Mouse (Mus musculus): ENCODE data around the gene Dbp. TPM values are rescaled to one million over a fixed set of nuclear protein-coding genes. Genes with fewer than 3 reads are reported as not detected.
A peak's percentile ranks its signal among the peaks of the same experiment; 100 is the strongest.

The Dbp gene
- total and polyA plus RNA-seq, 2 experiments, result 17.0 to 110 TPM

DNA sequence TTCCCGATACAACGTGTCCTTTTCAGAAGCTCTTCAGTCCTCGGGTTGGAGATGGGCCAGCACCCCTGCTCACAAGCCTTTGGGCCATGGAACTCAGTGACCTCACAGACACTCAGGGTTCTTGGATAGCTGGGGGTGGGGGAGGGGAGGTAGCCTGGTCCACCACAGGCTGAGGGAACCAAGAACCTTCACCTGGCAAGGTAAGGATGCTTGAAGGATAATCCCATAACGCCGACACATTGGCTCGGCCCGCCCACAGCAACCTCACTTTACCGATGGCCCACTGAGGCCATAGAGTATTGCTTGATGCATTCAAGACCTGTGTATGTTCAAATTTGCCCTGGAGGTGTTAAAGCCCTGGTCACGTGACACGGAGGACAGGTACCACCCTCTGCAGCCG, 20.8 kb downstream of the Dbp start, which contains the start of gene Spaca4:
Gene Spaca4 (minus strand): TSS at position 101 of the 400 bp plus-strand sequence.
- H3K27ac ChIP-seq (replicated peaks; ENCODE audit: insufficient read depth, low read depth, low read length), result no peak within 1 kb of the TSS
- no peak for DNase-seq (ENCODE audit: extremely low read depth, low read depth, low spot score)
- no peaks in the 10 kb centered on the region for H3K27me3 ChIP-seq (ENCODE audit: control insufficient read depth, insufficient read depth, low read length)
- TF ChIP-seq CTCF (IDR thresholded peaks at IDR 0.05; ENCODE audit: low read depth, low read length) (no peak), POLR2A (IDR thresholded peaks at IDR 0.05; ENCODE audit: extremely low read depth, insufficient read depth, low read length) (no peak)
- H3K9ac ChIP-seq (ENCODE audit: low read depth, low read length), result no peak within 1 kb of the TSS
- no peaks in the 10 kb centered on the region for H3K79me2 ChIP-seq (ENCODE audit: control insufficient read depth, insufficient read depth, low read length)
- H3K4me1 ChIP-seq (ENCODE audit: control insufficient read depth, insufficient read depth, low read length), result 0 out of 2 replicates have a peak, but pooled peaks cover 3% of the 10 kb centered on the region
- no peak within 1 kb of the TSS for H3K4me3 ChIP-seq (ENCODE audit: insufficient read depth, low read depth, low read length)
- H3K36me3 ChIP-seq (ENCODE audit: control insufficient read depth, insufficient read depth, low read length), result no peaks in the 10 kb centered on the region
- WGBS, result 93% methylated on average over 11 of the region's 11 CpGs

DNA sequence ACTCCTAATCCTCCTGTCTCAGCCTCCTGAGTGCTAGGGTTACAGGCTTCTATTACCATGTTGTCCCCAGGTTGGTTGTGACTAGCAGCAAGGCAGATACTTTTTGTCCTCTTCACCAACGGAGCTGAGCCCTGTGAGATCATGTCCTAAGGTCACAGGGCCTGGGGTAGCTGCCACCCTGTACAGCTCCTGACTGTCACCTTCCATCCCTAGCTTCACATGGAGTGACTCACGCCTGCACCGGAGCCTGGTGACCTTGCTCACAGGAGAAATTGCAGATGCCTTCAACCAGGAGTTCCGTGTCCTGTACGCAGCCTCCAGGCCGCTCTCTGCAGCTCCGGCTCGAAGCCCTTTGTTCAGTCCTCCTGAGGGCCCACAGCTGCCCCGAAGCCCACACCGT, 21.5 kb downstream of the Dbp start:
- Histone ChIP-seq H3K9ac (ENCODE audit: low read depth, low read length) (no peak overlapping the region), H3K27me3 (ENCODE audit: control insufficient read depth, insufficient read depth, low read length) (no peaks in the 10 kb centered on the region), H3K36me3 (ENCODE audit: control insufficient read depth, insufficient read depth, low read length) (no peaks in the 10 kb centered on the region), H3K4me1 (ENCODE audit: control insufficient read depth, insufficient read depth, low read length) (no peaks in the 10 kb centered on the region), H3K27ac (replicated peaks; ENCODE audit: insufficient read depth, low read depth, low read length) (no peak overlapping the region), H3K4me3 (ENCODE audit: insufficient read depth, low read depth, low read length) (no peak overlapping the region), H3K79me2 (ENCODE audit: control insufficient read depth, insufficient read depth, low read length) (no peaks in the 10 kb centered on the region)
- no peak for TF ChIP-seq POLR2A (IDR thresholded peaks at IDR 0.05; ENCODE audit: extremely low read depth, insufficient read depth, low read length)
- no peak for TF ChIP-seq CTCF (IDR thresholded peaks at IDR 0.05; ENCODE audit: low read depth, low read length)
- no peak for DNase-seq (ENCODE audit: extremely low read depth, low read depth, low spot score)
- WGBS, result 89% methylated on average over 10 of the region's 10 CpGs

DNA sequence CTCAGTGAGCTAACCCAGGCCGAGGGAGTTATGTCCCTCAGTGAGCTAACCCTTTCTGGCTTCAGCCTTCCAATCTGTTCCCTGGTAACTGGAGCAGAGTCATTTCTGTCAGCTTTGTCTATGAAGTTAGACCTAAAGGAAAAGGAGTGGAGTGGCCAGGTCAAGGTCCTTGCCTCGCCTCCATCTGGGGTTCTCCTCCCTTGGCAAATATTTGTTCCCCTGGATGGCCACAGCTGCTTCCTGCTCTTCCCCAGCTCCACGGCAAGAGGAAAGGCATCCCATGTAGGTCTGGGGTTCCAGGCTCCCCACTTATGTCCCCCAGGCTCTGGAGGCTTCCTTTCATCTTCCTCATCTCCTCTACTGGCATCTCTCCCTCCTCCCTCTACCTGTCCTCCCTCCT, 22.7 kb downstream of the Dbp start:
- no peak for DNase-seq (ENCODE audit: extremely low read depth, low read depth, low spot score)
- Histone ChIP-seq H3K9ac (ENCODE audit: low read depth, low read length) (no peak overlapping the region), H3K79me2 (ENCODE audit: control insufficient read depth, insufficient read depth, low read length) (no peaks in the 10 kb centered on the region), H3K4me3 (ENCODE audit: insufficient read depth, low read depth, low read length) (no peak overlapping the region), H3K4me1 (ENCODE audit: control insufficient read depth, insufficient read depth, low read length) (no peaks in the 10 kb centered on the region), H3K27me3 (ENCODE audit: control insufficient read depth, insufficient read depth, low read length) (no peaks in the 10 kb centered on the region), H3K36me3 (ENCODE audit: control insufficient read depth, insufficient read depth, low read length) (no peaks in the 10 kb centered on the region), H3K27ac (replicated peaks; ENCODE audit: insufficient read depth, low read depth, low read length) (no peak overlapping the region)
- 25% methylated on average over 3 of the region's 3 CpGs for WGBS
- TF ChIP-seq POLR2A (IDR thresholded peaks at IDR 0.05; ENCODE audit: extremely low read depth, insufficient read depth, low read length) (no peak), CTCF (IDR thresholded peaks at IDR 0.05; ENCODE audit: low read depth, low read length) (no peak)

DNA sequence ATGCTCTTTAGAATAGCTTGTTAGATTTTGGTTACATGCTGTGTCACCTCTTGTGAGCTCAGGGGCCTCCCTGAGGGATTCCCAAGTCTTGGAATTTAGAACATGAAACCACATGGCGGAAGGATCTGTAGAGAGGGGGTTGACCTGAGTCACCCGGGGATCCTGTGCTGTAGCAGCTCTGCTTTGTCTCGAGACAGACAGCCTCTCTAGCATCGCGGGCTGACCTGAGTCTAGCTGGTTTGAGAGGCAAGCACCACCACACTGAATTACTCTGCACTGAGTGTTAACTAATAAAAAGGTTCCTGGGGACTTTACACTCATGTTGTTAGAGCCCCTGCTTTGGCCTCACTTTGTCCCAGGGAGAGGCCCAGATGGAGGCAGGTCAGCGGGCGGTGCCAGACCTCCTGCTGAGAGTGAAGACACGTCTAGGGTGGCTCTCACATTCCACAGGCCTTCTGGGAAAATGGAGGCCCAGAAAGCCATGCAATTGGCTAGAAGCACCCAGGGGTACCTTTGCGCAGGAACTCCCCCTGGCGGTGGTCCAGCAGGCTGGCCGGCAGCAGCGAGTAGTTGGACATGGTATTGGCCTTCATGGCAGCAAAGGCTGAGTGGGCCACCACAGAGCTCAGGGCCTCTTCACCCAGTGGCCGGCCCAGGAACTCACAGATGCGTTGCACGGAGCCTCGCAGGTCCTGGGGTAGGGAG, 26.0 kb downstream of the Dbp start:
- H3K27me3 ChIP-seq (ENCODE audit: control insufficient read depth, insufficient read depth, low read length), result no peaks in the 10 kb centered on the region
- no peak overlapping the region for H3K27ac ChIP-seq (replicated peaks; ENCODE audit: insufficient read depth, low read depth, low read length)
- no peak overlapping the region for H3K9ac ChIP-seq (ENCODE audit: low read depth, low read length)
- no peak for DNase-seq (ENCODE audit: extremely low read depth, low read depth, low spot score)
- TF ChIP-seq POLR2A (IDR thresholded peaks at IDR 0.05; ENCODE audit: extremely low read depth, insufficient read depth, low read length) (no peak), CTCF (IDR thresholded peaks at IDR 0.05; ENCODE audit: low read depth, low read length) (peak; percentile 48)
- 48% methylated on average over 16 of the region's 16 CpGs for WGBS
- H3K79me2 ChIP-seq (ENCODE audit: control insufficient read depth, insufficient read depth, low read length), result no peaks in the 10 kb centered on the region
- no peaks in the 10 kb centered on the region for H3K4me1 ChIP-seq (ENCODE audit: control insufficient read depth, insufficient read depth, low read length)
- no peaks in the 10 kb centered on the region for H3K36me3 ChIP-seq (ENCODE audit: control insufficient read depth, insufficient read depth, low read length)
- no peak overlapping the region for H3K4me3 ChIP-seq (ENCODE audit: insufficient read depth, low read depth, low read length)

DNA sequence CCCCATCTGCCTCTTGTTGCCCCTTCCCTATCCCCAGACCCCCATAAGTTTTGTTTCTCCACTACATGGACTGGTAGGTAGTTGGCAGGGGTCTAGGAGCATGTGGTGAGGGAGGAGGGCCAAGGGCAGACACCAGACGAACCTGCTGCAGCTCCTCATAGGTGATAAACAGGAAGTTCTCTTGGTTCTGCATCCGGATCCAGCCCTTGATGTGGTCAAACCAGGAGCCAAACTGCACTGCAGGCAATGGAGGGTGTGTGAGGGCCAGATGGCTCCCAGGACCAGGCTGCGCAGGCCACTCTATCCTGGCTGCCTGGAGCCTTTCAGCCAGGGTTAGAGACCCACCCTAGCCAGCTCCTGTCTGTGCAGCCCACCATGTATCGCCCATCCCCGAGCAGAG, 28.6 kb downstream of the Dbp start:
- H3K36me3 ChIP-seq (ENCODE audit: control insufficient read depth, insufficient read depth, low read length), result no peaks in the 10 kb centered on the region
- WGBS, result 88% methylated on average over 5 of the region's 5 CpGs
- TF ChIP-seq POLR2A (IDR thresholded peaks at IDR 0.05; ENCODE audit: extremely low read depth, insufficient read depth, low read length), result no peak
- TF ChIP-seq CTCF (IDR thresholded peaks at IDR 0.05; ENCODE audit: low read depth, low read length), result no peak
- H3K27ac ChIP-seq (replicated peaks; ENCODE audit: insufficient read depth, low read depth, low read length), result no peak overlapping the region
- H3K27me3 ChIP-seq (ENCODE audit: control insufficient read depth, insufficient read depth, low read length), result no peaks in the 10 kb centered on the region
- DNase-seq (ENCODE audit: extremely low read depth, low read depth, low spot score), result no peak
- no peaks in the 10 kb centered on the region for H3K4me1 ChIP-seq (ENCODE audit: control insufficient read depth, insufficient read depth, low read length)
- no peaks in the 10 kb centered on the region for H3K79me2 ChIP-seq (ENCODE audit: control insufficient read depth, insufficient read depth, low read length)
- H3K4me3 ChIP-seq (ENCODE audit: insufficient read depth, low read depth, low read length), result no peak overlapping the region
- no peak overlapping the region for H3K9ac ChIP-seq (ENCODE audit: low read depth, low read length)

DNA sequence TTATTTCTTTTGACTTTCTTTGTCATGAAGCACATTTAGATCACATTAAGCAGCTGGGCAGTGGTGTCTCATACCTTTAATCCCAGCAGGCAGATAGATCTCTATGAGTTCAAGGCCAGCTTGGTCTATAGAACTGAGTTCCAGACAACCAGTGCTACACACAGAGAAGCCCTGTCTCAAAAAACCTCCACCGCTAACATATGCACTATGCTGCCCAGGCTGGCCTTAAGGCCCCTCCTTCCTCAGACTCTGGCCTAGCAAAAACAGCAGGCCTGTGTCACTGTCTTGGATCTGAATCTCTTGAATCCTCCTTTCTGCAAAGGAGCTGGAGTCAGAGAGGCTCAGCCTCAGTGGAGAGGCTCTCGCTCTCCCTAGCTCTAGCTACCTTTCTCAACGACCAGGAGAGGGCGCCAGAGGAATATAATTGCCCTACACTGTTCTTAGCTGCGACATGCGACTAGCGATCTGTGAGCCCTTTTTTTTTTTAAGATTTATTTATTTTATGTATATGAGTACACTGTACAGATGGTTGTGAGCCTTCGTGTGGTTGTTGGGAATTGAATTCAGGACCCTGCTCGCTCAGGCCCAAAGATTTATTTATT, 34.4 kb downstream of the Dbp start:
- Histone ChIP-seq H3K9ac (ENCODE audit: low read depth, low read length) (no peak overlapping the region), H3K79me2 (ENCODE audit: control insufficient read depth, insufficient read depth, low read length) (no peaks in the 10 kb centered on the region), H3K27ac (replicated peaks; ENCODE audit: insufficient read depth, low read depth, low read length) (no peak overlapping the region), H3K27me3 (ENCODE audit: control insufficient read depth, insufficient read depth, low read length) (no peaks in the 10 kb centered on the region), H3K4me3 (ENCODE audit: insufficient read depth, low read depth, low read length) (no peak overlapping the region), H3K36me3 (ENCODE audit: control insufficient read depth, insufficient read depth, low read length) (no peaks in the 10 kb centered on the region), H3K4me1 (ENCODE audit: control insufficient read depth, insufficient read depth, low read length) (no peaks in the 10 kb centered on the region)
- peak; percentile 59 for DNase-seq (ENCODE audit: extremely low read depth, low read depth, low spot score)
- WGBS, result 9% methylated on average over 9 of the region's 9 CpGs
- TF ChIP-seq POLR2A (IDR thresholded peaks at IDR 0.05; ENCODE audit: extremely low read depth, insufficient read depth, low read length), result no peak
- peak; percentile 78 for TF ChIP-seq CTCF (IDR thresholded peaks at IDR 0.05; ENCODE audit: low read depth, low read length)

Measured in liver, adult 2 months (tissue).